Mouse (Mus musculus): Measurements from ENCODE around the gene Slc1a2. TPM values are rescaled to one million over a fixed set of nuclear protein-coding genes. Genes with fewer than 3 reads are reported as not detected.

Slc1a2 gene
- total and polyA plus RNA-seq, 3 experiments: 0.08 TPM; not detected in 2

- Histone ChIP-seq H3K36me3 (ENCODE audit: control insufficient read depth in 1 of 2, insufficient read depth in 2 of 2, low read length in 2 of 2) (no peaks in the 10 kb centered on the region; a peak in 1 of 4 replicates), H3K27ac (ENCODE audit: control insufficient read depth, low read depth, low read length) (no peak overlapping the region)
- TF ChIP-seq GATA1 (IDR thresholded peaks at IDR 0.05; ENCODE audit: low read depth, low read length) (peak; percentile 51; the same call in 1 of the 2 replicates), POLR2AphosphoS5 (IDR thresholded peaks at IDR 0.05; ENCODE audit: borderline replicate concordance, low read depth, low read length) (no peak), MAFK (IDR thresholded peaks at IDR 0.05; ENCODE audit: borderline replicate concordance, low read depth, low read length) (no peak)
Measured at GRCm38 (mm10) chr2:102721859-102722258, 63.4 kb downstream of the Slc1a2 start.

GRCm38 (mm10) chr2:102725054-102725453 lies 66.6 kb downstream of the Slc1a2 start:
- H3K9ac ChIP-seq (ENCODE audit: control insufficient read depth, low read depth, low read length, poor library complexity, severe bottlenecking): no peak overlapping the region
- no peaks in the 10 kb centered on the region; a peak in 1 of 4 replicates for H3K36me3 ChIP-seq (ENCODE audit: control insufficient read depth in 1 of 2, insufficient read depth in 2 of 2, low read length in 2 of 2)
- H3K79me2 ChIP-seq (ENCODE audit: control insufficient read depth, insufficient read depth, low read length, poor library complexity): no peaks in the 10 kb centered on the region
- peaks cover 2 to 4% of the 10 kb centered on the region in 2 experiments for H3K27me3 ChIP-seq (ENCODE audit: control insufficient read depth in 1 of 2, insufficient read depth in 2 of 2, low read length in 2 of 2)
- H3K4me3 ChIP-seq (ENCODE audit: control insufficient read depth in 1 of 2, insufficient read depth in 1 of 2, low read depth in 2 of 2, low read length in 2 of 2): no peak overlapping the region
- no peak for DNase-seq (ENCODE audit: low read depth, low spot score)
- H3K9me3 ChIP-seq (replicated peaks; ENCODE audit: insufficient read depth, low read length): no peaks in the 10 kb centered on the region
- H3K27ac ChIP-seq (ENCODE audit: control insufficient read depth, low read depth, low read length): no peak overlapping the region
- TF ChIP-seq EP300 (IDR thresholded peaks at IDR 0.05; ENCODE audit: low read depth in 1 of 2, low read length in 2 of 2) (no peak), MYB (IDR thresholded peaks at IDR 0.05; ENCODE audit: low read depth, low read length) (no peak), MXI1 (IDR thresholded peaks at IDR 0.05; ENCODE audit: low read depth, low read length) (no peak), SIN3A (IDR thresholded peaks at IDR 0.05; ENCODE audit: low read length) (no peak), MYC (IDR thresholded peaks at IDR 0.05; ENCODE audit: low read depth, low read length) (no peak), E2F4 (IDR thresholded peaks at IDR 0.05; ENCODE audit: borderline replicate concordance, low read depth, low read length) (no peak), NELFE (IDR thresholded peaks at IDR 0.05; ENCODE audit: low read depth, low read length) (no peak)
- H3K4me1 ChIP-seq (ENCODE audit: control insufficient read depth in 1 of 2, insufficient read depth in 2 of 2, low read length in 2 of 2): peaks cover 0 to 3% of the 10 kb centered on the region in 2 experiments; a peak in 1 of 4 replicates

More at GRCm38 (mm10) chr2:102721859-102722258, 63.4 kb downstream of the Slc1a2 start:
- Histone ChIP-seq H3K4me3 (ENCODE audit: control insufficient read depth in 1 of 2, insufficient read depth in 1 of 2, low read depth in 2 of 2, low read length in 2 of 2) (no peak overlapping the region), H3K4me1 (ENCODE audit: control insufficient read depth in 1 of 2, insufficient read depth in 2 of 2, low read length in 2 of 2) (peaks cover 0 to 3% of the 10 kb centered on the region in 2 experiments; a peak in 1 of 4 replicates), H3K9me3 (replicated peaks; ENCODE audit: insufficient read depth, low read length) (no peaks in the 10 kb centered on the region), H3K27me3 (ENCODE audit: control insufficient read depth in 1 of 2, insufficient read depth in 2 of 2, low read length in 2 of 2) (peaks cover 2 to 3% of the 10 kb centered on the region in 2 experiments), H3K9ac (ENCODE audit: control insufficient read depth, low read depth, low read length, poor library complexity, severe bottlenecking) (no peak overlapping the region), H3K79me2 (ENCODE audit: control insufficient read depth, insufficient read depth, low read length, poor library complexity) (no peaks in the 10 kb centered on the region)
- DNase-seq (ENCODE audit: low read depth, low spot score): peak; percentile 27

GRCm38 (mm10) chr2:102730386-102730785 lies 71.9 kb downstream of the Slc1a2 start:
- H3K4me1 ChIP-seq (ENCODE audit: control insufficient read depth in 1 of 2, insufficient read depth in 2 of 2, low read length in 2 of 2): peaks cover 10 to 12% of the 10 kb centered on the region in 2 experiments
- peaks cover 0 to 16% of the 10 kb centered on the region in 2 experiments; a peak in 2 of 4 replicates for H3K36me3 ChIP-seq (ENCODE audit: control insufficient read depth in 1 of 2, insufficient read depth in 2 of 2, low read length in 2 of 2)

More at GRCm38 (mm10) chr2:102730386-102730785, 71.9 kb downstream of the Slc1a2 start:
- no peak overlapping the region for H3K4me3 ChIP-seq (ENCODE audit: control insufficient read depth in 1 of 2, insufficient read depth in 1 of 2, low read depth in 2 of 2, low read length in 2 of 2)
- no peaks in the 10 kb centered on the region for H3K79me2 ChIP-seq (ENCODE audit: control insufficient read depth, insufficient read depth, low read length, poor library complexity)
- H3K9ac ChIP-seq (ENCODE audit: control insufficient read depth, low read depth, low read length, poor library complexity, severe bottlenecking): no peak overlapping the region
- no peak overlapping the region for H3K27ac ChIP-seq (ENCODE audit: control insufficient read depth, low read depth, low read length)
- peaks cover 2% of the 10 kb centered on the region in 2 experiments; a peak in 3 of 4 replicates for H3K27me3 ChIP-seq (ENCODE audit: control insufficient read depth in 1 of 2, insufficient read depth in 2 of 2, low read length in 2 of 2)
- H3K9me3 ChIP-seq (replicated peaks; ENCODE audit: insufficient read depth, low read length): no peaks in the 10 kb centered on the region
- no peak for TF ChIP-seq TCF12 (IDR thresholded peaks at IDR 0.05; ENCODE audit: low read depth, low read length)
- no peak for TF ChIP-seq EP300 (IDR thresholded peaks at IDR 0.05; ENCODE audit: low read depth in 1 of 2, low read length in 2 of 2)
- no peak for TF ChIP-seq UBTF (IDR thresholded peaks at IDR 0.05; ENCODE audit: borderline replicate concordance, insufficient read depth, low read depth, low read length)
- TF ChIP-seq USF1 (IDR thresholded peaks at IDR 0.05; ENCODE audit: low read depth, low read length): no peak
- TF ChIP-seq NRF1 (IDR thresholded peaks at IDR 0.05; ENCODE audit: insufficient read depth, low read depth, low read length, poor library complexity, severe bottlenecking): no peak
- no peak for TF ChIP-seq ZNF384 (IDR thresholded peaks at IDR 0.05; ENCODE audit: low read depth, low read length)
- no peak for TF ChIP-seq MAX (IDR thresholded peaks at IDR 0.05; ENCODE audit: low read length)
- no peak for TF ChIP-seq MXI1 (IDR thresholded peaks at IDR 0.05; ENCODE audit: low read depth, low read length)
- TF ChIP-seq CHD2 (IDR thresholded peaks at IDR 0.05; ENCODE audit: low read length): no peak
- no peak for TF ChIP-seq MAZ (IDR thresholded peaks at IDR 0.05; ENCODE audit: low read depth, low read length)
- TF ChIP-seq RAD21 (IDR thresholded peaks at IDR 0.05; ENCODE audit: low read depth, low read length): no peak
- TF ChIP-seq HCFC1 (IDR thresholded peaks at IDR 0.05; ENCODE audit: low read depth, low read length): no peak
- no peak for TF ChIP-seq ZKSCAN1 (IDR thresholded peaks at IDR 0.05; ENCODE audit: low read depth, low read length)
- TF ChIP-seq NELFE (IDR thresholded peaks at IDR 0.05; ENCODE audit: low read depth, low read length): no peak
- TF ChIP-seq KAT2A (conservative IDR thresholded peaks at IDR 0.05; ENCODE audit: low read depth, low read length): no peak
- no peak for TF ChIP-seq ZMIZ1 (IDR thresholded peaks at IDR 0.05; ENCODE audit: low read depth, low read length)
- no peak for DNase-seq (ENCODE audit: low read depth, low spot score)

Measured in MEL (cell line).